Mouse (Mus musculus) layer of hippocampus, postnatal 25 days (tissue): ENCODE measurements around the gene Vmn1r65. TPM values are rescaled to one million over a fixed set of nuclear protein-coding genes. Genes with fewer than 3 reads are reported as not detected.
"Not testable (repeated sequence)": the region's sequence is repeated elsewhere in the genome, so short reads cannot be mapped to it uniquely, and the experiment has no call there.

Experiments used
- DNase-seq, 2 experiments: peaks; one replicate each; pipeline ENCODE4 v3.0.0; 2022; ENCODE audit warnings: mixed read lengths in 2 of 2, low spot score in 1 of 2; ENCODE audit errors: extremely low spot score in 1 of 2
- total RNA-seq, 2 experiments: library from RNA; stranded (reverse); gene quantifications; 2 replicates each; pipeline ENCODE4 v1.2.3; 2021

The Vmn1r65 gene
- not detected for total RNA-seq

GRCm38 (mm10) chr7:6010910-6011309, at the start of gene Vmn1r65:
Vmn1r65 (minus strand) TSS chr7:6011010.
- DNase-seq: no peak

GRCm38 (mm10) chr7:6044861-6045260, 34.1 kb upstream of the Vmn1r65 start, which contains the start of gene Nlrp4c:
Nlrp4c (plus strand) TSS chr7:6045161.
- DNase-seq: no peak

GRCm38 (mm10) chr7:5982426-5982825, 28.4 kb downstream of the Vmn1r65 start:
- DNase-seq: not testable (repeated sequence)

- not testable (repeated sequence) for DNase-seq
Measured at GRCm38 (mm10) chr7:5972546-5972945, 38.3 kb downstream of the Vmn1r65 start.

Other genes with a start within 250 kb of the Vmn1r65 start
- not detected for gene Vmn1r63, start 205.6 kb downstream of the Vmn1r65 start, total RNA-seq
- gene Vmn1r64, start 126.5 kb downstream of the Vmn1r65 start, total RNA-seq: not detected
- not detected for gene Nlrp4c, start 34.2 kb upstream of the Vmn1r65 start, total RNA-seq
- 10 to 100 TPM; 25.5 to 28.2 TPM for gene Zfp787, start 145.0 kb upstream of the Vmn1r65 start, total RNA-seq
- gene Zfp444, start 161.2 kb upstream of the Vmn1r65 start, total RNA-seq: 10 to 100 TPM; 58.2 to 66.7 TPM
- not detected for gene Galp, start 186.1 kb upstream of the Vmn1r65 start, total RNA-seq
- not detected for gene Zscan5b, start 211.3 kb upstream of the Vmn1r65 start, total RNA-seq
- not detected for gene Epp13, start 241.7 kb upstream of the Vmn1r65 start, total RNA-seq